Mouse (Mus musculus) heart, adult 18-20 months (tissue): Measurements from ENCODE around the gene Slc35f5. TPM values are rescaled to one million over a fixed set of nuclear protein-coding genes. Genes with fewer than 3 reads are reported as not detected.

Experiments used
- DNase-seq, 2 experiments: peaks; one replicate each; pipeline ENCODE4 v3.0.0; 2021 to 2022; ENCODE audit warnings: mixed read lengths in 1 of 2
- total RNA-seq, 2 experiments: library from RNA; stranded (reverse); gene quantifications; 2 replicates each; pipeline ENCODE4 v1.2.3; 2021

Gene Slc35f5
- total RNA-seq, 2 experiments from 2014 or later, result 113 to 127 TPM

DNA sequence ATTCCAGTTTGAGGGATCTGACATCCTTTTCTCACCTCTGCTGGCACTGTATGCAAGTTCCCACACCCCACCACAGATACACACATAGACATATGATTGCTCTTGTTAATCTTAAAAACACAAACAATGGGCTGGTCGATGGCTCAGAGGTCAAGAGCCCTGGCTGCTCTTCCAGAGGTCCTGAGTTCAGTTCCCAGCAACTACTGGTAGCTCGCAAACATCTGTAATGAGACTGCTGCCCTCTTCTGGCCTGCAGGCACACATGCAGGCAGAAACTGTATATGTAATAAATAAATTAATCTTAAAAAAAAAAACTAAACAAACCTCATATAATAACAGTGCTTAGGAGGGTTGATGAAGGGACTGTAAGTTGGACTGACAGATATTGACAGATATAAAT lies 13.8 kb downstream of the Slc35f5 start:
- no peak for DNase-seq

DNA sequence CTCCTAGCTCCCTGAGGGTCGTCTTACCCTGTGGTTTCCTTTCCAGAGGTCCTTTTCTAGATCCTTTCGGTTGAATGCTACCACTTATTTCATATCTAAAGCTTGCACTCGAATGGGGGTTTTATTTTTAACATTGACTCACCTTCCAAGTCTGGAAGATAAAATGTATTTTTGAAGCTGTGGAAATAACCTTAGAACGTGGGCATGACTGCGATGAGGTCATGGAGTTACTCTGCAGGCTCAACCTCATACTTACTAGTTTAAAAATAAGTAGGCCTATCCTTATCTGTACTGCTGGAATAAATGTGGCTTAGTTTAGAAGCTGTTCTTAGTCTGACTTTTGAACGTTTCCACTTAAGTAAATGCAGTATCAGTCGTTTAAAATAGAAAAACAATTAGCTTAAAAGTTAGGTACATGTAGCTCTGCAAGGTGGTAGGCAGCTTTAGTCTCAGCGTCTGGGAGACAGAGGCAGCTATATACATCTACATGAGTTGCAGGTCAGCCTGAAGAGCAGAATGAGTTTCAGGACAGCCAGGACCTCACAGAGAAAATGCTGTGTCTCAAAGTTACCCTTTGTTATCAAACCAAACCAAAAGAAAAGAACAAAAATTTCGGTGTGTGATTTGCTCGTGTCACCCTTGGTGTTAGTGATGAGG lies 15.2 kb downstream of the Slc35f5 start:
- peak; percentile 49 to 73 for DNase-seq

DNA sequence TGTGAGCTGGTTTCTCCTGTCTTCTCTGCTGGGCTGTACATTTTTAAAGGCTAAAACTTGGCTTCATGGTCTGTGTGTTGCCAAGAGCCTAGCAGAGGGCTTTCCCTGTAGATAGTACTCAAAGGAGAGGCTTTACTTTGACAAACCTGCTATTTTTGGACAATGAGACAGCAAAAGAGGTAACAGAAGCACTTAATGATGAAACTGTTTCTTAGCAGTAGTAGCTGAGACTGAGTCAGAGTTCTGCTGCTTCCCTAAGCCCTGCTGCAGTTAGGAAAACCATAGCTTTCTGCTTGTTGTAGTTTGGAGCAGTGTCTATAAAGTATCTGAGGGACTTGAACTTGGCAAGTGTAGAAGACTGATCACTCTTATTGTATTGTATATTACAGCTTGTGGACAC lies 16.6 kb downstream of the Slc35f5 start:
- no peak for DNase-seq

DNA sequence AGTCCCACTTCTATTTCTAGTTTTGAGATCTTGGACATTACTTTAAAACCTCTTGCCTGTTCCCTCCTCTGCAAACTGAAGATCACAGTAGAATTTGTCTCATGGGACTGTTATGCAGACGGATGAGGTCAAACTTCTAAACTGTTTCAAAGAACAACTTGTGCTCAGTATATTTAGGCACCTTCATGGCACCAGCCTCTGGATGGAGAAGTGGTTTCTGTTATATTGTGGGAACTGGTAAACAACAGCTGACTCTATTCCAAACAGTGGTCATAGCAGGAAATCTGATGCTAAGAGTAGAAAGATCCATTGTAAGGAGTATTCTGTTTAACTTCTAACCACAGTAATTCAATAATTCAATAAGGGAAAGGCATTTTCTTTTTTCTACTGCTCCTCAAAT lies 17.7 kb downstream of the Slc35f5 start:
- DNase-seq, result peak in 1 of 2 experiments; percentile 69

DNA sequence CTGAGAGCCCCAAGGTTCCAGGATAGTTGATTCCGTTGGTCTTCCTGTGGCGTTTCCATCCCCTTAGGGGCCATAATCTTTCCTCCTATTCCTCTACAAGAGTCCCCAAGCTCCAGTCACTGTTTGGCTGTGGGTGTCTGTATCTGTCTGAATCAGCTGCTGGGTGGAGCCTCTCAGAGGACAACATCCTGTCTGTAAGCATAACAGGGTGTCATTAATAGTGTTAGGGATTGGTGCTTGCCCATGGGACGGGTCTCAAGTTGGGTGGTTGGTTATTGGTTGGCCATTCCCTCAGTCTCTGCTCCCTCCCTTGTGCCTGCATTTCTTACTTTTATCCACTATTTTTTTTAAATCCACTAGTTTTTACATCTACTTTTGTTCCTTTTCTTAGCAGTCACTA lies 20.7 kb downstream of the Slc35f5 start:
- no peak for DNase-seq

DNA sequence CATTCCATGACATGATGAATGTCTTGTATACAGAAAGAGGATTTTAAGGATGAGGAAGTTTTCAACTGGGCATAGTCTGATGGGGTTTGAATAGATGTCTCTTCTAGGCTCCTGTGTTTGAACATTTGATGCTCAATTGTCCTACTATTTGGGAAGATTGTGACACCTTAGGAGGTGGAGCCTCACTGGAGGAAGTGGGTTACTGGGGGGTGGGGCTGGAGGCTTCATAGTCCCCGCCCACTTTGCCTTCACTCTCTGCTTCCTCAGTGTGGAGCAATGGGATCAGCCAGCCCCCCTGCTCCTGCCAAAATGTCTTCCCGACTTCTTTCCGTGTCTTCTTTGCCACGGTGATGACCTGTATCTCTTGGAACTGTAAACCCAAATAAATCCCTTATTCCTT lies 43.2 kb downstream of the Slc35f5 start:
- DNase-seq, result no peak

DNA sequence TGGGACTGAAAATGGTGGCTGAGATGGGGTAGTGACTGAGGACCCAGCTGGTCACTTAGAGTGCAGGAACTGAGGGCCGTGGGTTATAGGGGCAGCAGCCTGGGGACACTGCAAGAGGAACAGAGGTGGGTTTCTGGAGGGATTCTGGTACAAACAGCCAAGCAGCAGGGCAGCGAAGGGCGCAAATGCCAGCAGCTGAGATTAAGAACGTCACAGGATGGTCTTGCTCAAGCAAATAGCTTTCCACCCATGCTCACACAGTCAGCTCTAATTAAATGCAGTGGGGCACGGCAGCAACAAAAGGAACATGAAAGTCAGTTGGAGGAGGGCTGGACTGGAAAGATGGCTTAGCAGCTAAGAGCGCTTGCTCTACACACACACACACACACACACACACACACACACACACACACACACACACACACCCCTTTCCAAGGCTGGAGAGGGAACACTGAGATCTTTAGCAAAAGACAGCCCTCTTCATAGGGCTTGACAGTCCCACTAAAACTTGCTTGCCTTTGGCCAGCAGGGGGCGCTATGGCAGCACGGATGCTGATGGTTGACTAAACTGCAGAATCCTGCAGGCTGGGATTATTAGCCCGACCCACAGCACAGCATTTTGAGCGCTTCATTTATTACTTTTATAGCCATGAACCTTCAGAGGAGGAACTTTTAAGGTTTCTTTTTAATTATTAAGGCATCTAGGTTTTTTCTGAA lies 46.9 kb downstream of the Slc35f5 start:
- peak; percentile 75 to 97 for DNase-seq

DNA sequence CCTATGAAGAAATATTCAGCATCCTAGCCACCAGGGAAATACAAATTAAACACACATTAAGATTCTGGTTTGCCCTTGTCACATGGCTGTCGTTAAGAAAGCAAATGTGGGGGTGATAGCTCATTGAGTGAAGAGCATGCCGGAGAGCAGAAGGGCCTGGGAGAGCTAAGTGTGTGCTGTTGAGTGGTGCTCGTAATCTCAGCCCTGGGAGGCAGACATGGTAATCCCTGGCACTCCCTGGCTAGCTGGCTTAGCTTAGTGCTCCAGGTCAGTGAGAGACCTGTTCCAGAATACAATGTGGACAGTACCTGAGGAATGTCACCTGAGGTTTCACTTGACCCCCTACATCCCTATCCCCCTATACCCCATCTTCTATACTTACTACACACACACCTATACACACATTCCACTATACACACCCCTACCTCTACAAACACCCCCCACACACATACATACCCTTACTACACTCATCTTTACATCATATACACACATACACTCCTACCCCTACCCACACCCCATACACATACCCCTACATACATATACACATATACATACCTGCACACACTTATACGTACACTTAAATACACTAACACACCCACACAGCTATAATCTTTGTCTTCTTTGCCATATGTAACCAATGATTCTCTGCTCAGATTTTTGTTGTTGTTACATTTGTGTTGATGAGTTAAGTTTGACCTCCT lies 64.1 kb downstream of the Slc35f5 start:
- DNase-seq, result no peak

DNA sequence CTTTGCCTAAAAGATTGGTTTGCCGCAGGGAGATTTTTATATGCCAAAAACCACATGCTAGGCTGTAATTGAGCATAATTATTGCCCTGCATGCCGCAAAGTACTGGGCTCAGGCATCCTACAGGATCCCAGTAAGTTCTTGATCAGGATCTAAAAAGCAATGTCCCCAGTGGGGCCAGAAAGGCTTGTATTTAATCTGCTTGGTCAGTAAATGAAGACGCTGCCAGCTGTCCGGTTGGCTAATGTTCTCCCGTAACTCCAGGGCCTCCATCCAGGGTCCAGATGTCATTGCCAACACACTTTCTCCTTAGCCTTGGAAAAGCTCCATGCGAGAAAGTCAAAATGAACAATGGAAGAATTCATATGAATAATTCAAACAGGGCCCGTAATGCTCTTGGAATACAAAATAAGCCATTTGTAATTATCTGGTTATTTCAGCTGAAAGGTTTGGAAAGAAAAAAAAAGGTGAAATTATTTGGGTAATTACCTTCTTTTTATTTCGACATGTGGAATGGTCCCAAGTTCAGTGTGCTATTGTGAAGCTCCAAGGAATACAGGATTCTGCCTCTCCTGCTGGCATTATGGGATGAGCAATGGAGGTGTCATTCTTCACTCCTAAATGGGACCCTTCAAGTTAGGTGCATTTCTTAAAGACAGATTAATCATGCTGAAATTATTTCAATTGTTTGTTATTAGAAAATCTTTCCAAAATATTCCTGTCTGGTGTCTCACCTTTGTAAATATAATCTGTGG lies 79.3 kb downstream of the Slc35f5 start:
- DNase-seq, result peak; percentile 46 to 49

DNA sequence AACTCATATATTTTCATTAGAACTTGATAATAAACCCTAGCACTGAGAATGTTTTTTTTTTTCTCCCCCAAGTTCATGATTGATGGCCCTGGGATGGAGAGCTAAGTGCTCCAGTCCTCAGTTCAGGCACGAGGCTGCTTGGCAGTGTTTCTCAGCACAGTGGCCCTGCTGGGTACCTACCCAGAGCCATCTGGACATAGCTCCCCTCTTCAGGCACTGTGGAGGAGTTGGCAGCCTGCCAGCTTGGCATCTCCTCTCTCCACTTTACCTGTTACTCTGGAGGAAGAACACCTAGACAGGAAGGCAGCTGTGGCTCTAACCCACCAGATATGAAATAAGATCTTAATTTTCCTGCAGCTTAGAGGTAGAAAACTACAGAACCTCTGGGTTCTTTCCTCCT lies 83.2 kb downstream of the Slc35f5 start:
- DNase-seq, result peak in 1 of 2 experiments; percentile 16

Other genes with a start within 250 kb of the Slc35f5 start
- gene Actr3, start 124.9 kb upstream of the Slc35f5 start, total RNA-seq, result 100 to 1,000 TPM; 106 to 107 TPM
- gene Gpr39, start 116.4 kb downstream of the Slc35f5 start, total RNA-seq, result under 1 TPM; 0.22 to 0.54 TPM